Mouse (Mus musculus) forebrain, embryonic 13.5 days (tissue): ENCODE measurements around the gene Hamp2. TPM values are rescaled to one million over a fixed set of nuclear protein-coding genes. Genes with fewer than 3 reads are reported as not detected.

Experiments used
- ATAC-seq: fragments of 200-750 bp; cut with Nextera tagmentation; 2 replicates; pipeline ENCODE4 v1.8.0; 2017
- H3K27ac ChIP-seq: fragments of 300-500 bp; sonication (generic); 2 replicates; pipeline ENCODE4 v1.5.1; 2015; ENCODE audit warnings: inconsistent platforms, mild to moderate bottlenecking, moderate library complexity
- H3K27me3 ChIP-seq: fragments of 300-500 bp; sonication (generic); 2 replicates; pipeline ENCODE4 v1.6.1; 2015; ENCODE audit warnings: mild to moderate bottlenecking, inconsistent platforms
- H3K36me3 ChIP-seq: fragments of 300-500 bp; sonication (generic); 2 replicates; pipeline ENCODE4 v1.6.1; 2015; ENCODE audit warnings: mild to moderate bottlenecking, inconsistent platforms; ENCODE audit not compliant: poor library complexity, severe bottlenecking
- H3K4me1 ChIP-seq: fragments of 300-500 bp; sonication (generic); 2 replicates; pipeline ENCODE4 v1.6.1; 2015; ENCODE audit warnings: inconsistent platforms
- H3K4me2 ChIP-seq: fragments of 300-500 bp; sonication (generic); 2 replicates; pipeline ENCODE4 v1.6.1; 2015; ENCODE audit warnings: inconsistent platforms, mild to moderate bottlenecking, moderate library complexity
- H3K4me3 ChIP-seq: fragments of 300-500 bp; sonication (generic); 2 replicates; pipeline ENCODE4 v1.5.1; 2015; ENCODE audit warnings: mild to moderate bottlenecking, inconsistent platforms
- H3K9ac ChIP-seq: fragments of 300-500 bp; sonication (generic); 2 replicates; pipeline ENCODE4 v1.6.1; 2015; ENCODE audit warnings: mild to moderate bottlenecking, inconsistent platforms
- H3K9me3 ChIP-seq: fragments of 300-500 bp; sonication (generic); replicated peaks from 2 replicates; pipeline ENCODE4 v1.6.1; 2016; ENCODE audit warnings: inconsistent platforms
- WGBS: fragments of 180-500 bp; shearing (Covaris S2); methylation state at CpG from one replicate; pipeline ENCODE4 v1.1.7; 2015; 5-methylcytosine and 5-hydroxymethylcytosine counted together
- polyA plus RNA-seq: library from polyadenylated mRNA; unstranded; fragments of >200 nt; fragmentation: Nextera tagmentation; extraction: Ambion mirVana; gene quantifications from 2 replicates; pipeline ENCODE4 v1.2.1, GENCODE M21; 2015

Hamp2 gene
- polyA plus RNA-seq, 1 experiment from 2014 or later = not detected

DNA sequence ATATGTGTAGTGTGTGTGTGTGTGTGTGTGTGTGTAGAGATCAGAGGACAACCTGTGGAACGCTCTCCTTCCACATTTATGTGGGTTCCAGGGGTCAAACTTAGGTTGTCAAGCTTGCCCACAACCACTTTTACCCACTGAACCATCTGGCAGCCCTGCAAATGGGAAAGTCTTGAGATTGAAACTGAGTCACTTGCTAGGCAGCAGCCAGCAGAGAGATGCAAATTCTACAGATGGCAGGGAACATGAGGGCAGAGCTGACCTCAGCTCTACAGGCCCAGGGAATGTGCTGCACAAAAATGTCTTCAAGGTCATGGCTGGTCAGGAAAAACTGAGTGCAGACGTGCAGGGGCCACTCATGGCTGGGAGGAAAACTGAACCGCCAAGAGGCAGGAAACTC is 43.1 kb downstream of the Hamp2 start:
- H3K9ac ChIP-seq = no peak overlapping the region
- WGBS = 91% methylated on average over 3 of the region's 3 CpGs
- no peak overlapping the region for H3K27ac ChIP-seq
- H3K4me3 ChIP-seq = no peak overlapping the region
- H3K4me1 ChIP-seq = no peaks in the 10 kb centered on the region
- no peaks in the 10 kb centered on the region for H3K27me3 ChIP-seq
- H3K4me2 ChIP-seq = no peak overlapping the region
- H3K36me3 ChIP-seq = no peaks in the 10 kb centered on the region
- H3K9me3 ChIP-seq = no peaks in the 10 kb centered on the region
- ATAC-seq = no peak

DNA sequence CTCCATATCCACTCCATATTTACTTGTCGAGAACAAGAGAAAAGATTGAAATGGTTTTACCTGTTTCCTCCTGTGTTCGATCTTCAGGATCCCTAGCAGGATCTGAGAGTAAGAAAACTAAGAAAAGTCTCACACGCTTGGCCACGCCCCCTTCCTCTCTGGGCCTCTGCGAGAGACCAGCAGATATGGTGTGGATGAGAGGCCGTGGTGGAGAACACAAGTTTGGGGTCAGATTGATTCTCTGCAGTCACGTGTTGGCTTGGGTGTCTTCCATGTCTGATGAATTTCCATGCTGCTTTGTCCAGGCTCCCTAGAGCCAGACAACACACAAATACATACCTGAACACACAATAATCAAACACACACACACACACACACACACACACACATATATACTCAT is 44.3 kb downstream of the Hamp2 start, which contains the start of gene Cd22:
TSS of gene Cd22 (minus strand) at position 167 of the 400 bp plus-strand sequence.
- no peak for ATAC-seq
- Histone ChIP-seq H3K4me1 (no peaks in the 10 kb centered on the region), H3K4me3 (no peak within 1 kb of the TSS), H3K27ac (no peak within 1 kb of the TSS), H3K27me3 (no peaks in the 10 kb centered on the region), H3K36me3 (no peaks in the 10 kb centered on the region), H3K9me3 (no peaks in the 10 kb centered on the region), H3K9ac (no peak within 1 kb of the TSS), H3K4me2 (no peak within 1 kb of the TSS)
- WGBS = 79% methylated on average over 7 of the region's 7 CpGs

DNA sequence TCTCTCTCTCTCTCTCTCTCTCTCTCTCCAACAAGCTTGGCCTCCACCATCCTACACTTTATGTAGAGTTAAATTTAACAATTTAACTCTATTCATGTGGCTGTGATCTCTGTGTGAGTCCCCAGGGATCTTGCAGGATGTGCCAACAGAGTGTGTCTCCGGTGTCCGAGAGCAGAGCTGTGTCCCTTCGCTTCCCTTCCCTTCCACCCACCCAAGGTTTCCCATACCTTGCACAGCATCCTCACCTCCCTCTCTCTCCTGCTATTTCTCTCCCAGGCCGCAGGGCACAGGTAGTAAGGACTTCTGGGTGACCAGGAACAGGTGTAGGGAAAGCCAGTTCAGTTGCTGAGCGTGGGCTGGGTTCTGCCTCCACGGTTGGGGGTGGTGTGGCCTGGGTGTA is 45.5 kb downstream of the Hamp2 start:
- Histone ChIP-seq H3K4me3 (no peak overlapping the region), H3K4me2 (no peak overlapping the region), H3K27ac (no peak overlapping the region), H3K4me1 (no peaks in the 10 kb centered on the region), H3K9ac (no peak overlapping the region), H3K27me3 (no peaks in the 10 kb centered on the region), H3K9me3 (no peaks in the 10 kb centered on the region), H3K36me3 (no peaks in the 10 kb centered on the region)
- no peak for ATAC-seq
- 79% methylated on average over 6 of the region's 6 CpGs for WGBS

DNA sequence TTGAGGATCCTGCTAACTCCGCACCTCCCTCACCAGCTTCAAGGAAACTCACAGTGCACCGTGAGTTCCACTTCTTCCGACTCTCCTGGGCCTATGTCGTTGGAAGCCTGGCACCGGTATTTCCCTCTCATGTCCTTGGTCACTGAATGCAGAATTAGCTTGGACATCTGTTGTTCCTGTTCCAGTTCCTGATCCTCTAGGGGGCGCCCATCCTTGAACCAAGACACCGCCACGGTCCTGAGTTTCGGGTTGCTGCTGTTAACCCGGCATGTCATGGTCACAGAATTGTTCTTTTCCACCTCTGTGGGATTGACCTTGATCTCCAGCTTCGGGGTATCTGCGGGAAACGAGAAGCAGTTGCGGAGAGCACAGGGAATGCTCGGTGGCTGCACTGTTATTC is 51.4 kb downstream of the Hamp2 start:
- Histone ChIP-seq H3K9ac (no peak overlapping the region), H3K4me3 (no peak overlapping the region), H3K4me2 (0 out of 2 replicates have a peak overlapping the region, but pooled peaks have one; percentile 27), H3K27me3 (no peaks in the 10 kb centered on the region; the same call in 1 of the 2 replicates), H3K36me3 (no peaks in the 10 kb centered on the region), H3K9me3 (no peaks in the 10 kb centered on the region), H3K4me1 (no peaks in the 10 kb centered on the region), H3K27ac (no peak overlapping the region)
- no peak for ATAC-seq
- 25% methylated on average over 15 of the region's 15 CpGs for WGBS

Other genes with a start within 250 kb of the Hamp2 start
- not detected in 2 replicates for gene 2200002J24Rik, start 225.8 kb downstream of the Hamp2 start, polyA plus RNA-seq
- 0.79 and 1.4 TPM in 2 replicates for gene Atp4a, start 212.5 kb downstream of the Hamp2 start, polyA plus RNA-seq
- 182 and 188 TPM in 2 replicates for gene Tmem147, start 195.1 kb downstream of the Hamp2 start, polyA plus RNA-seq
- 0.93 and 1.0 TPM in 2 replicates for gene Gapdhs, start 181.0 kb downstream of the Hamp2 start, polyA plus RNA-seq
- gene Sbsn, start 173.2 kb downstream of the Hamp2 start, polyA plus RNA-seq = 1.5 and 1.9 TPM in 2 replicates
- 0.68 TPM in 1 of 2 replicates, not detected in the other for gene Dmkn, start 160.9 kb downstream of the Hamp2 start, polyA plus RNA-seq
- gene Krtdap, start 136.8 kb downstream of the Hamp2 start, polyA plus RNA-seq = not detected in 2 replicates
- gene Ffar2, start 100.9 kb downstream of the Hamp2 start, polyA plus RNA-seq = 0.09 TPM in 1 of 2 replicates, not detected in the other
- not detected in 2 replicates for gene Ffar3, start 68.5 kb downstream of the Hamp2 start, polyA plus RNA-seq
- gene Ffar1, start 63.1 kb downstream of the Hamp2 start, polyA plus RNA-seq = not detected in 2 replicates
- gene Cd22, start 44.3 kb downstream of the Hamp2 start, polyA plus RNA-seq = not detected in 2 replicates
- 0.58 and 0.64 TPM in 2 replicates for gene Mag, start 9.8 kb downstream of the Hamp2 start, polyA plus RNA-seq
- not detected in 2 replicates for gene Hamp, start 19.4 kb upstream of the Hamp2 start, polyA plus RNA-seq
- gene Usf2, start 32.1 kb upstream of the Hamp2 start, polyA plus RNA-seq = 23.9 and 24.4 TPM in 2 replicates
- 17.8 and 22.2 TPM in 2 replicates for gene Lsr, start 48.8 kb upstream of the Hamp2 start, polyA plus RNA-seq
- gene Fam187b, start 49.1 kb upstream of the Hamp2 start, polyA plus RNA-seq = 0.58 and 0.74 TPM in 2 replicates
- gene Fxyd5, start 117.8 kb upstream of the Hamp2 start, polyA plus RNA-seq = 11.5 and 12.2 TPM in 2 replicates
- gene Fxyd7, start 126.8 kb upstream of the Hamp2 start, polyA plus RNA-seq = 19.8 and 33.0 TPM in 2 replicates
- gene Fxyd1, start 132.5 kb upstream of the Hamp2 start, polyA plus RNA-seq = 2.5 and 3.9 TPM in 2 replicates
- gene Lgi4, start 134.7 kb upstream of the Hamp2 start, polyA plus RNA-seq = 0.19 and 0.26 TPM in 2 replicates
- 0.08 TPM in 1 of 2 replicates, not detected in the other for gene Fxyd3, start 152.0 kb upstream of the Hamp2 start, polyA plus RNA-seq
- gene Hpn, start 190.6 kb upstream of the Hamp2 start, polyA plus RNA-seq = not detected in 2 replicates
- 1.1 and 1.3 TPM in 2 replicates for gene Scn1b, start 202.3 kb upstream of the Hamp2 start, polyA plus RNA-seq
- 171 and 189 TPM in 2 replicates for gene Gramd1a, start 231.2 kb upstream of the Hamp2 start, polyA plus RNA-seq